Mouse (Mus musculus) lung, postnatal 0 days (tissue): Measurements from ENCODE around the gene Acvr1.

Experiments used
- CTCF ChIP-seq: IDR thresholded peaks from 2 replicates; pipeline ENCODE4 v1.5.1; 2016; ENCODE audit warnings: antibody characterized with exemption, mild to moderate bottlenecking
- EP300 ChIP-seq: IDR thresholded peaks from 2 replicates; pipeline ENCODE4 v1.6.1; 2016; ENCODE audit warnings: antibody characterized with exemption, mild to moderate bottlenecking, control low read depth

GRCm38 (mm10) chr2:58418109-58418508 is 148.8 kb downstream of the Acvr1 start:
- TF ChIP-seq CTCF, result no peak
- no peak for TF ChIP-seq EP300
